Mouse (Mus musculus) heart, embryonic 15.5 days (tissue): Measurements from ENCODE around the gene Spryd4. TPM values are rescaled to one million over a fixed set of nuclear protein-coding genes. Genes with fewer than 3 reads are reported as not detected.
"Not testable (repeated sequence)": the region's sequence is repeated elsewhere in the genome, so short reads cannot be mapped to it uniquely, and the experiment has no call there.

ENCODE experiments used
- ATAC-seq: fragments of 200-750 bp; cut with Nextera tagmentation; replicated peaks from 2 replicates; pipeline ENCODE4 v1.8.0; 2017; ENCODE audit warnings: low read depth, moderate TSS enrichment; ENCODE audit not compliant: insufficient number of reproducible peaks, insufficient read depth, low FRiP score
- H3K27ac ChIP-seq: fragments of 300-500 bp; sonication (generic); 2 replicates; pipeline ENCODE4 v1.5.1; 2015; ENCODE audit warnings: mild to moderate bottlenecking, inconsistent platforms
- H3K27me3 ChIP-seq: fragments of 300-500 bp; sonication (generic); 2 replicates; pipeline ENCODE4 v1.6.1; 2015; ENCODE audit warnings: inconsistent platforms
- H3K36me3 ChIP-seq: fragments of 300-500 bp; sonication (generic); 2 replicates; pipeline ENCODE4 v1.6.1; 2015; ENCODE audit warnings: mild to moderate bottlenecking, inconsistent platforms
- H3K4me1 ChIP-seq: fragments of 300-500 bp; sonication (generic); replicated peaks from 2 replicates; pipeline ENCODE4 v1.6.1; 2015; ENCODE audit warnings: inconsistent platforms
- H3K4me2 ChIP-seq: fragments of 300-500 bp; sonication (generic); 2 replicates; pipeline ENCODE4 v1.6.1; 2015; ENCODE audit warnings: inconsistent platforms, mild to moderate bottlenecking, moderate library complexity
- H3K4me3 ChIP-seq: fragments of 300-500 bp; sonication (generic); 2 replicates; pipeline ENCODE4 v1.5.1; 2015; ENCODE audit warnings: mild to moderate bottlenecking, inconsistent platforms
- H3K9ac ChIP-seq: fragments of 300-500 bp; sonication (generic); 2 replicates; pipeline ENCODE4 v1.6.1; 2015; ENCODE audit warnings: mild to moderate bottlenecking, inconsistent platforms
- H3K9me3 ChIP-seq: fragments of 300-500 bp; sonication (generic); replicated peaks from 2 replicates; pipeline ENCODE4 v1.6.1; 2016; ENCODE audit warnings: inconsistent platforms
- WGBS: fragments of 180-500 bp; shearing (Covaris S2); methylation state at CpG from one replicate; pipeline ENCODE4 v1.1.7; 2015; ENCODE audit warnings: mixed read lengths; 5-methylcytosine and 5-hydroxymethylcytosine counted together
- polyA plus RNA-seq: library from polyadenylated mRNA; unstranded; fragments of >200 nt; fragmentation: Nextera tagmentation; extraction: Ambion mirVana; gene quantifications from 2 replicates; pipeline ENCODE4 v1.2.1, GENCODE M21; 2015

Gene Spryd4
- polyA plus RNA-seq, 1 experiment from 2014 or later = 38.6 TPM

DNA sequence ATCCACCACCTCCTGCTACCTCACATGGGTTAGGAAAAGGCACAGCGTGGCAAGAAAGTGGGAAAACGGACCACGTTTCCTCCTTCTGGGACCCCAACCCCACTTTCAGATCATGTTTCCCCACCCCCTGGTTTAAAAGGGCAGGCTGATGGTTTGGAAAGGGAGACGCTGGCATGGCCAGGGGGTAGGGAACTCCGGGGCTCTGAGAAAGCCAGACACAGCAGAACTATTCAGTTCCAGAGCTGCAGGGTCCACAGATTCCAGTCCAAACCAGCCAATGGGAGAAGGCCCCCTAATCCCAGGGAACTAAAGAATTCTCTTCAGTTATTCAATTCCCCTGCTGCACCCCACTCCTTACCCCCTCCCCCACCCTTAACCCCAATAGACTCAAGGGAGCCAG lies 13.5 kb upstream of the Spryd4 start:
- no peak overlapping the region for H3K9ac ChIP-seq
- no peak overlapping the region for H3K4me2 ChIP-seq
- no peaks in the 10 kb centered on the region for H3K9me3 ChIP-seq
- no peaks in the 10 kb centered on the region for H3K36me3 ChIP-seq
- H3K27me3 ChIP-seq = no peaks in the 10 kb centered on the region
- no peaks in the 10 kb centered on the region for H3K4me1 ChIP-seq
- WGBS = 40% methylated on average over 5 of the region's 5 CpGs
- H3K27ac ChIP-seq = no peak overlapping the region
- ATAC-seq = no peak
- no peak overlapping the region for H3K4me3 ChIP-seq

GRCm38 (mm10) chr10:128221533-128222286 lies 10.1 kb upstream of the Spryd4 start:
- no peak for ATAC-seq
- H3K36me3 ChIP-seq = no peaks in the 10 kb centered on the region
- H3K4me1 ChIP-seq = no peaks in the 10 kb centered on the region
- no peaks in the 10 kb centered on the region for H3K9me3 ChIP-seq
- no peak overlapping the region for H3K9ac ChIP-seq
- WGBS = 60% methylated on average over 16 of the region's 16 CpGs
- H3K4me3 ChIP-seq = no peak overlapping the region
- H3K27me3 ChIP-seq = no peaks in the 10 kb centered on the region
- no peak overlapping the region for H3K27ac ChIP-seq
- H3K4me2 ChIP-seq = no peak overlapping the region

DNA sequence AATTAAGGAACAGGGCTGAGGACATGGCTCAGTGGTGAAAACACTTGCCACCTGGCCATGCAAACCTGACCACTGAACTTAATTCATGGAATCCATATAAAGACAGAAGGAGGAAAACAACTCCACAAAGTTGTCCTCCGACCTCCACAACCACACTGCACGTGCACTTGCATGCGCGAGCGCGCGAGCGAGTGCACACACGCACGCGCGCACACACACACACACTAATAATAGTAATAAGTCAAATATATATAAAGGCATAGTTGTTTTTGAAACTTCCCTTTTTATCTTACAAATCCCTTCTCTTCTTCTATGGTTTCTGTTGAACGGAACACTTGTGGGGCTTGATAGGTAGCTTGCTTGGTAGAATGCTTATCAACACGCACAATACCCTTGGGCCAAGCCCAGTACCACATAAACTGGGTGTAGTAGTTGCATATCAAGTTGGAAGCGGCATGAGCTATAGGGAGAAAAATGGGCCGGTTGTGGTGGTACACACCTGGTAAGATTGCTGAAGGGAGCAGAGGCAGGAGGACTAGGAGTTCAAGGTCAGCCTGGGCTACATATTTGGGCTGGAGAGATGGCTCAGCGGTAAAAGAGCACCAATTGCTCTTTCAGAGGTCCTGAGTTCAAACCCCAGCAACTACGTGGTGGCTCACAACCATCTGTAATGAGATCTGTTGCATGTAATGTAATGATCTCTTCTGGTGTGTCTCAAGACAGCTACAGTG lies 6.9 kb upstream of the Spryd4 start:
- Histone ChIP-seq H3K4me3 (no peak overlapping the region), H3K27me3 (peaks cover under 1% of the 10 kb centered on the region; the same call in 1 of the 2 replicates), H3K36me3 (no peaks in the 10 kb centered on the region), H3K27ac (no peak overlapping the region), H3K4me1 (no peaks in the 10 kb centered on the region), H3K9ac (no peak overlapping the region), H3K9me3 (no peaks in the 10 kb centered on the region), H3K4me2 (no peak overlapping the region)
- ATAC-seq = no peak
- 90% methylated on average over 18 of the region's 18 CpGs for WGBS

- WGBS = 80% methylated on average over 5 of the region's 5 CpGs
- no peak overlapping the region for H3K27ac ChIP-seq
These were observed 3.4 kb upstream of the Spryd4 start for GRCm38 (mm10) chr10:128214981-128215380.

GRCm38 (mm10) chr10:128214112-128214511 lies 2.5 kb upstream of the Spryd4 start:
- H3K27ac ChIP-seq, H3K36me3 ChIP-seq, H3K9ac ChIP-seq, ATAC-seq, H3K4me2 ChIP-seq, H3K27me3 ChIP-seq, H3K4me3 ChIP-seq, H3K9me3 ChIP-seq: not testable (repeated sequence)
- peaks cover 16% of the 10 kb centered on the region for H3K4me1 ChIP-seq
- WGBS = 85% methylated on average over 4 of the region's 4 CpGs

More at GRCm38 (mm10) chr10:128214981-128215380, 3.4 kb upstream of the Spryd4 start:
- H3K9ac ChIP-seq = no peak overlapping the region
- no peaks in the 10 kb centered on the region for H3K9me3 ChIP-seq
- ATAC-seq = no peak
- peaks cover 3% of the 10 kb centered on the region; the same call in 1 of the 2 replicates for H3K27me3 ChIP-seq
- no peaks in the 10 kb centered on the region for H3K36me3 ChIP-seq
- H3K4me3 ChIP-seq = no peak overlapping the region
- H3K4me2 ChIP-seq = no peak overlapping the region
- peaks cover 16% of the 10 kb centered on the region for H3K4me1 ChIP-seq

DNA sequence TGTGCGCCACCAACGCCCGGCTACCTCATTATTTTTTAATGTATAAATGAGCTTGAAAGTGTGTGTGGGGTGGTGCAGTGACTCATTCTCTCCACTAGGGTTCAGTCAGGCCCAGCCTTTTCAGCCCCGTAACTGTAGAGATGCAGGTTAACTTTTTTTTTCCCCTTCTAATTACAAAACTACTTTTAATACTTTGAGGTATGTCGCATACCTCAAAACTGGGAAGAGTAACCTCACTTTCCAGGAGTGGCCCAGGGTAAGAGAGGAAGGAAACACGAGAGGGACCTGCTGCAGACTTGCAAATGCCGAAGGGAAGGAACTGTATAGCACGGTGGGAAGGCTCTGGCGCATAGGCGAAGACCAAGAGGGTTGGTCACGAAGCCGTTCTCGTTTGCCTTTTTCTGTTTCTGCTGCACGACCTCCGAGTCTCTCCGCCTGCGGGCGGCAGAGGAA lies 1.3 kb upstream of the Spryd4 start:
- H3K27ac ChIP-seq = peak overlapping the region; percentile 11; the same call in 1 of the 2 replicates
- peak overlapping the region; percentile 33 for H3K9ac ChIP-seq
- 0 out of 2 replicates have a peak, but pooled peaks have one; percentile 41 for ATAC-seq
- H3K27me3 ChIP-seq = peaks cover 3% of the 10 kb centered on the region; the same call in 1 of the 2 replicates
- under 1% methylated on average over 18 of the region's 18 CpGs for WGBS
- peaks cover 16% of the 10 kb centered on the region for H3K4me1 ChIP-seq
- H3K9me3 ChIP-seq = no peaks in the 10 kb centered on the region
- H3K4me3 ChIP-seq = peak overlapping the region; percentile 39
- H3K36me3 ChIP-seq = no peaks in the 10 kb centered on the region
- peak overlapping the region; percentile 67 for H3K4me2 ChIP-seq

- Histone ChIP-seq H3K27ac (peak overlapping the region; percentile 69), H3K4me1 (peaks cover 16% of the 10 kb centered on the region), H3K4me3 (peak overlapping the region; percentile 76), H3K4me2 (peak overlapping the region; percentile 93), H3K36me3 (no peaks in the 10 kb centered on the region), H3K9me3 (no peaks in the 10 kb centered on the region), H3K9ac (peak overlapping the region; percentile 74; the same call in 1 of the 2 replicates), H3K27me3 (peaks cover 3% of the 10 kb centered on the region; the same call in 1 of the 2 replicates)
- 40% methylated on average over 6 of the region's 6 CpGs for WGBS
- no peak for ATAC-seq
These were observed 541 bp upstream of the Spryd4 start for GRCm38 (mm10) chr10:128212148-128212547.

GRCm38 (mm10) chr10:128210954-128211353 lies 653 bp downstream of the Spryd4 start:
- Histone ChIP-seq H3K27ac (peak overlapping the region; percentile 69; the same call in 1 of the 2 replicates), H3K4me2 (peak overlapping the region; percentile 93), H3K4me1 (peaks cover 16% of the 10 kb centered on the region), H3K9me3 (no peaks in the 10 kb centered on the region), H3K9ac (peak overlapping the region; percentile 74), H3K27me3 (peaks cover 3% of the 10 kb centered on the region; the same call in 1 of the 2 replicates), H3K4me3 (peak overlapping the region; percentile 76), H3K36me3 (no peaks in the 10 kb centered on the region)
- whole genome bisulfite sequencing = 18% methylated on average over 14 of the region's 14 CpGs
- no peak for ATAC-seq

GRCm38 (mm10) chr10:128210131-128210530 lies 1.5 kb downstream of the Spryd4 start:
- Histone ChIP-seq H3K4me1 (peaks cover 16% of the 10 kb centered on the region), H3K9me3 (no peaks in the 10 kb centered on the region), H3K27ac (no peak overlapping the region), H3K4me2 (peak overlapping the region; percentile 93; the same call in 1 of the 2 replicates), H3K36me3 (no peaks in the 10 kb centered on the region), H3K9ac (no peak overlapping the region), H3K27me3 (peaks cover 3% of the 10 kb centered on the region; the same call in 1 of the 2 replicates), H3K4me3 (no peak overlapping the region)
- no peak for ATAC-seq
- WGBS = 84% methylated on average over 2 of the region's 2 CpGs

GRCm38 (mm10) chr10:128209311-128210009 lies 2.1 kb downstream of the Spryd4 start:
- 89% methylated on average over 11 of the region's 11 CpGs for WGBS
- no peak overlapping the region for H3K4me3 ChIP-seq
- ATAC-seq = no peak
- no peak overlapping the region for H3K9ac ChIP-seq
- H3K27ac ChIP-seq = no peak overlapping the region
- H3K4me1 ChIP-seq = peaks cover 16% of the 10 kb centered on the region
- H3K4me2 ChIP-seq = no peak overlapping the region
- no peaks in the 10 kb centered on the region for H3K9me3 ChIP-seq
- no peaks in the 10 kb centered on the region for H3K36me3 ChIP-seq
- peaks cover 3% of the 10 kb centered on the region; the same call in 1 of the 2 replicates for H3K27me3 ChIP-seq

GRCm38 (mm10) chr10:128208326-128208725 lies 3.3 kb downstream of the Spryd4 start:
- 89% methylated on average over 10 of the region's 10 CpGs for WGBS
- no peak for ATAC-seq
- H3K36me3 ChIP-seq = no peaks in the 10 kb centered on the region

More at GRCm38 (mm10) chr10:128208326-128208725, 3.3 kb downstream of the Spryd4 start:
- Histone ChIP-seq H3K27me3 (peaks cover under 1% of the 10 kb centered on the region; the same call in 1 of the 2 replicates), H3K9me3 (no peaks in the 10 kb centered on the region), H3K9ac (no peak overlapping the region), H3K4me1 (peaks cover 16% of the 10 kb centered on the region), H3K4me3 (no peak overlapping the region), H3K27ac (no peak overlapping the region), H3K4me2 (no peak overlapping the region)
